Mouse (Mus musculus): ENCODE measurements around the gene Dlec1. TPM values are rescaled to one million over a fixed set of nuclear protein-coding genes. Genes with fewer than 3 reads are reported as not detected.

The Dlec1 gene
- polyA plus RNA-seq, 1 experiment from 2014 or later = not detected

DNA sequence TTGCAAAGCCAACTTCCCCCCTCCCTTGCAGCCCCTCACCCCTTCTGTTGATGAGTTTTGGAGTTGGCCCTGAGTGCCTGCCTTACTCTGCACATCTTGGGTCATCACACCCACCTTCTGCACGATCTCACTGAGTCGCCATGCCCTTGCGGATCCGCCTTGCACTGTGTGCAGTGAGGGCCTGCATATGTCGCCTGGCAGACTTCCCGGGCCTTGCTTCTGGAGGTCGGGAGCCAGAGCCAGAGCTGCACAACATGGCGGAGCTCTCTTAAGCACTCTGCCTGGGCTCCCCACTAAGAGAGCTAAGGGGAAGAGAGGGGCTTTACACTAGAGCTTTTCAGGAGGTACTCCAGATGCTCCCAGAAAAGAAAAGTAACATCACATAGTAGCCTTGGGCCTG lies 42.4 kb downstream of the Dlec1 start:
- Histone ChIP-seq H3K4me3 (replicated peaks) (no peak overlapping the region), H3K4me1 (replicated peaks) (no peaks in the 10 kb centered on the region), H3K4me2 (no peak overlapping the region), H3K27me3 (no peaks in the 10 kb centered on the region), H3K36me3 (replicated peaks) (no peaks in the 10 kb centered on the region), H3K9ac (no peak overlapping the region), H3K9me3 (replicated peaks) (no peaks in the 10 kb centered on the region), H3K27ac (replicated peaks) (no peak overlapping the region)
- 64% methylated on average over 8 of the region's 8 CpGs for WGBS (ENCODE audit: insufficient replicate concordance)
- ATAC-seq (ENCODE audit: insufficient read depth) = no peak

- 55% methylated on average over 10 of the region's 10 CpGs for WGBS (ENCODE audit: insufficient replicate concordance)
- Histone ChIP-seq H3K36me3 (replicated peaks) (no peaks in the 10 kb centered on the region), H3K9me3 (replicated peaks) (no peaks in the 10 kb centered on the region), H3K27me3 (no peaks in the 10 kb centered on the region), H3K27ac (replicated peaks) (no peak overlapping the region), H3K4me2 (no peak overlapping the region), H3K4me1 (replicated peaks) (no peaks in the 10 kb centered on the region), H3K4me3 (replicated peaks) (no peak overlapping the region), H3K9ac (no peak overlapping the region)
- no peak for ATAC-seq (ENCODE audit: insufficient read depth)
Measured at GRCm38 (mm10) chr9:119145137-119145536, 42.9 kb downstream of the Dlec1 start.

DNA sequence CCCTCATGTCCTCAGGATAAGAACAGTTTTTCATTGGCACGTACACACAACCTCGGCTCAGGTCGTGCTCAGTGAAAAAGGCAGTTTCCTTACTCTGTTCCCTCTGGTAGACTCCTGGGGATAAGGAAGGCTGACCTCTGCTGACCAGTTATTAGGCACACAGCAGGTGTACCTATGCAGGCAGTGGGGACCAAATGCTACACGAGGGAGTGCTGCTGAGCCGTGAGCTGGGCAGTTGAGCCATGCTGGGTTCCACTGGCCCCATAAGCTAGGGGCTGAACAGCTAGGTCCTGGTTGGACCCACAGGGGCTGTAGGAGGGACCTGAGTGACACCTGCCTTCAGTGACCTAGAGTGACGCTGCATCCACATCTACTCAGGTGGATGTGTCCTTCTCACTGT lies 43.4 kb downstream of the Dlec1 start:
- 64% methylated on average over 6 of the region's 6 CpGs for WGBS (ENCODE audit: insufficient replicate concordance)
- no peak overlapping the region for H3K9ac ChIP-seq
- no peak overlapping the region for H3K4me3 ChIP-seq (replicated peaks)
- no peak for ATAC-seq (ENCODE audit: insufficient read depth)
- H3K9me3 ChIP-seq (replicated peaks) = no peaks in the 10 kb centered on the region
- H3K4me2 ChIP-seq = no peak overlapping the region
- H3K27ac ChIP-seq (replicated peaks) = no peak overlapping the region
- no peaks in the 10 kb centered on the region for H3K4me1 ChIP-seq (replicated peaks)
- no peaks in the 10 kb centered on the region for H3K36me3 ChIP-seq (replicated peaks)
- H3K27me3 ChIP-seq = no peaks in the 10 kb centered on the region

DNA sequence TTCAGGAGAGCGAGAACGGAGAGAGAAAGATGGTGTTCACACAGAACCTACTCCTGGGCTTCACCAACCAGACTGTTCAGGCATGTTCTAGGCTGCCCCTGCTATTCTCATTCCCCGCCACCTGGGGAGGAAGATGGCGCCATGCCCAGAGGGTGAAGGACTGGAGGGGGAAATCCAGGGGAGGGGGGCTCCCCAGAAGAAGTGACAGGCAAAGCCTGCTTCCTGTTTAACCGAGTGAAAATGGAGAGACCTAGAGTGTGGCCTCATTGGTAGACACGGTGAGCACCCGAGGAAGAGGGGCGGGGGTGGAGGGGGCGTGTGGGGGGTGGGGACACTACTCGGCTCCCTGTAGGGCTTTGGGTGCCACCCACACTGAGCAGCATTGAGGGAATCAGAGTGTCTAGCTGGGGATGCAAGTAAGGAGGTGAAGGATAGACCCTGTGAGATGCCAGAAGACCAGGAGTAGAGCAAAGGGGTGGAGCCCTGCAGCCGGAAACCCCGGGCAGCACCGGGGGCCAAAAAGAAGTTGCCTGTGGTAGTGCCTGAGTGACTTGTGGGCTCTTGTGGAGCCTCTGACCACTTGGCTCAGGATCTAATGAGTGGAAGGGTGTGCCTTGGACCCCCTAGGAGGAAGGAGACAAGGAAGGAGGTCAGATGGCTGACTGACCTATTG lies 44.0 kb downstream of the Dlec1 start:
- Histone ChIP-seq H3K4me2 (no peak overlapping the region), H3K27me3 (no peaks in the 10 kb centered on the region), H3K9me3 (replicated peaks) (no peaks in the 10 kb centered on the region), H3K9ac (no peak overlapping the region), H3K36me3 (replicated peaks) (no peaks in the 10 kb centered on the region), H3K4me1 (replicated peaks) (no peaks in the 10 kb centered on the region), H3K27ac (replicated peaks) (no peak overlapping the region), H3K4me3 (replicated peaks) (no peak overlapping the region)
- no peak for ATAC-seq (ENCODE audit: insufficient read depth)
- 56% methylated on average over 13 of the region's 13 CpGs for WGBS (ENCODE audit: insufficient replicate concordance)

DNA sequence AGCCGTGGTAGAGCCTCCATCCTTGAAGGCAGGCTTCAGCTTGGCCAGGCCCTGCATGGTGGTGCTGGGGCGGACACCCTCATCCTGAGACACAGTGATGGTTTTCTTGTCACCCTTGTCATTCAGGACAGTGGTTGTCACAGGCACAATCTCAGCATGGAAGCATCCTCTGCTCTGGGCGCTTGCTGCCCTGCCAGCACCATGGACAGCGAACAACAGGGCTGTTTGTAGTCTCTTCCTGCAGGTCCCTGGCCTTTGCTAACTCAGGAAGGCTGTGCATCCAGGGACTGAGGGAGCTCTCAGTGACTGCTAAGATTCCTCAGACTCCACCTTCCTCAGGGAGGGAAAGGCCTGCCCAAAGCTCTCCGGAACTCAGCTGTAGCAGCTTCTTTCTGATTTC lies 47.3 kb downstream of the Dlec1 start:
- H3K4me3 ChIP-seq (replicated peaks) = no peak overlapping the region
- 27% methylated on average over 5 of the region's 5 CpGs for WGBS (ENCODE audit: insufficient replicate concordance)
- H3K4me2 ChIP-seq = no peak overlapping the region
- no peaks in the 10 kb centered on the region for H3K36me3 ChIP-seq (replicated peaks)
- H3K9ac ChIP-seq = no peak overlapping the region
- no peak for ATAC-seq (ENCODE audit: insufficient read depth)
- no peaks in the 10 kb centered on the region for H3K4me1 ChIP-seq (replicated peaks)
- no peaks in the 10 kb centered on the region for H3K9me3 ChIP-seq (replicated peaks)
- no peaks in the 10 kb centered on the region for H3K27me3 ChIP-seq
- no peak overlapping the region for H3K27ac ChIP-seq (replicated peaks)

DNA sequence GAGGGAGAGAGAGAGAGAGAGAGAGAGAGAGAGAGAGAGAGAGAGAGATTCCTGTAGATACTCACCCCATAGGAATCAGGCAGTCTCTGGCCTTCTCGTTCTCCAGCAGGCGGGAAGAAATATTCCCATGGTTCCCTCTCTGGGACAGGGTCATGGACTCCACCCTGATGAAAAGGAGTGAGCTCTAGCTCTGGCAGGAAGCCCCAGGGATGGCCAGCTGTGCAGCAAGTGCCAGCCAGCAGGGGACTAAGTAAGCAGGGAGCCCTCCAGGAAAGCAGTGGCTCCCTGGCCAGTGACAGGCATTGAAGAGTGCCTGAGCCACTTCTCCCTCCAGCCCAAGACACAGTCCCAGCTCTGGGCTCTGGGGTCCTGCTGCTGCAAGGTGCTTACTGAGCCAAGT lies 49.5 kb downstream of the Dlec1 start:
- ATAC-seq (ENCODE audit: insufficient read depth) = no peak
- H3K4me2 ChIP-seq = no peak overlapping the region
- H3K4me1 ChIP-seq (replicated peaks) = peaks cover 2% of the 10 kb centered on the region; the same call in 1 of the 2 replicates
- no peak overlapping the region for H3K9ac ChIP-seq
- H3K36me3 ChIP-seq (replicated peaks) = no peaks in the 10 kb centered on the region
- H3K4me3 ChIP-seq (replicated peaks) = no peak overlapping the region
- H3K9me3 ChIP-seq (replicated peaks) = no peaks in the 10 kb centered on the region
- H3K27ac ChIP-seq (replicated peaks) = no peak overlapping the region
- WGBS (ENCODE audit: insufficient replicate concordance) = 64% methylated on average over 2 of the region's 2 CpGs
- peaks cover 18% of the 10 kb centered on the region for H3K27me3 ChIP-seq

DNA sequence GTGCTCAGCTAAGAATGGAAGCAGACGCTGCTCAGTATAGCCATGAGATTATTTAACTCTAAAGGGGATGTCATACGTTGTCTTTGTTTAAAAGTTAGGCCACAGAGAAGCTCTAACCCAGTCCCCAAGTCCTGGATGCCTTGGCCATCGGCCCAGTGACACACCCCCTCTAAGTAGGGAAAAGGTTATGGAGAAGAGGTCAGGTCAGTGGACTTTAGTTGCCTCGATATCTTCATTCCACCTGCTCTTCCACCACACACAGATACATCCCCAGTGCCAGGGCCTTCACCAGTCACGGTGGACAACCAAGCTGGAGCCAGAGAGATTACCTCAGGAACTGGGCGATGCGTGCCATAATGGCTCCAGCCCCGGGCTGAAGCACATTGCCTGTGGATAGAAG lies 53.1 kb downstream of the Dlec1 start:
- Histone ChIP-seq H3K27ac (replicated peaks) (no peak overlapping the region), H3K4me1 (replicated peaks) (peaks cover 7% of the 10 kb centered on the region), H3K9ac (no peak overlapping the region), H3K4me2 (peak overlapping the region; percentile 61), H3K27me3 (peaks cover 33% of the 10 kb centered on the region), H3K9me3 (replicated peaks) (no peaks in the 10 kb centered on the region), H3K36me3 (replicated peaks) (no peaks in the 10 kb centered on the region), H3K4me3 (replicated peaks) (no peak overlapping the region)
- WGBS (ENCODE audit: insufficient replicate concordance) = 60% methylated on average over 8 of the region's 8 CpGs
- 0 out of 2 replicates have a peak, but pooled peaks have one; percentile 14 for ATAC-seq (ENCODE audit: insufficient read depth)

DNA sequence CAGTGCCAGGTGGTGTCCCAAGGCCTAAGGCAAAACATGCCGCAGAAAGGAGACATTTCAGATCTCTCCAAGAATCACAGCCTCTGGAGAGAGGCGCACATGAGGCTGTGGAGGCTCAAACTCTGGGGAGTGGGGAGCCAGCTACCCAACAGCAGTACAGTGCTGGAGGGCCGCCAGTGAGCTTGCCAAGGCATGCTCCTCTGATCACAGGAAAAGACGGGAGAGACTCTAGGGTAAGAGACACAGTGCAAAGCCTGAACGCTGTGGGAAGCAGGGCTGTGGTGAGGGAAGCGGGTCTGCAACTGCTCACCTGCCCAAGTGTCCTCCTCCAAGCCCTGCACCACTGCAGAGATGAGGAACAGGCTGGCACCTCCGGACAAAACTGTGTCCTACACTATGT lies 53.5 kb downstream of the Dlec1 start:
- H3K27me3 ChIP-seq = peaks cover 33% of the 10 kb centered on the region
- H3K27ac ChIP-seq (replicated peaks) = no peak overlapping the region
- H3K4me2 ChIP-seq = peak overlapping the region; percentile 61
- no peaks in the 10 kb centered on the region for H3K9me3 ChIP-seq (replicated peaks)
- H3K4me1 ChIP-seq (replicated peaks) = peaks cover 7% of the 10 kb centered on the region
- WGBS (ENCODE audit: insufficient replicate concordance) = 35% methylated on average over 7 of the region's 7 CpGs
- H3K9ac ChIP-seq = no peak overlapping the region
- peak overlapping the region; percentile 52; the same call in 1 of the 2 replicates for H3K4me3 ChIP-seq (replicated peaks)
- H3K36me3 ChIP-seq (replicated peaks) = no peaks in the 10 kb centered on the region
- no peak for ATAC-seq (ENCODE audit: insufficient read depth)

- no peaks in the 10 kb centered on the region for H3K36me3 ChIP-seq (replicated peaks)
- WGBS (ENCODE audit: insufficient replicate concordance) = 2% methylated on average over 65 of the region's 65 CpGs
- H3K9me3 ChIP-seq (replicated peaks) = no peaks in the 10 kb centered on the region
- no peak within 1 kb of the TSS for H3K27ac ChIP-seq (replicated peaks)
- peak within 1 kb of the TSS; percentile 61 for H3K4me2 ChIP-seq
- H3K4me3 ChIP-seq (replicated peaks) = peak within 1 kb of the TSS; percentile 52
- peaks cover 10% of the 10 kb centered on the region for H3K4me1 ChIP-seq (replicated peaks)
- peaks cover 33% of the 10 kb centered on the region for H3K27me3 ChIP-seq
- no peak within 1 kb of the TSS; the same call in 1 of the 2 replicates for H3K9ac ChIP-seq
- ATAC-seq (ENCODE audit: insufficient read depth) = peak; percentile 59
Measured at GRCm38 (mm10) chr9:119156278-119157201, 54.3 kb downstream of the Dlec1 start, which contains the start of gene Acaa1b. Acaa1b (minus strand) TSS chr9:119157093.

GRCm38 (mm10) chr9:119158861-119159260 lies 56.6 kb downstream of the Dlec1 start, which contains the start of gene Gm47289:
Gm47289 (plus strand) TSS chr9:119159161.
- H3K27me3 ChIP-seq = peaks cover 33% of the 10 kb centered on the region

DNA sequence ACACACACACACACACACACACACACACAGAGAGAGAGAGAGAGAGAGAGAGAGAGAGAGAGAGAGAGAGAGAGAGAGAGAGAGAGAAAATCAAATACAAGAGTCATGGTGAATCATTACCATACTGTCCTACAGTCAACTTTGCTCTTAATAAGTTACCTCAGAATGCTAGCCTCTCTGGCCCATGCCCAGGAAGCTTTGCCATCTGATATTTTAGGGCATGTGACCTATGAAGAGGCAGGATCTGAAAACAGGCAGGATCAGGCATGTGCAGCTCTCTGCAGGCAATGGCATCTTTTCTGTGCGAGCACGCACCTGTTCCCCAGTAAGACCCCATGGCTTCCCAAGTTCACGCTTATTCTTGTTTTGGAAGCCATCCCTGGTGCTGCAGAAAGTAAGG lies 58.4 kb downstream of the Dlec1 start:
- peak; percentile 28; the same call in 1 of the 2 replicates for ATAC-seq (ENCODE audit: insufficient read depth)
- 69% methylated on average over 3 of the region's 3 CpGs for WGBS (ENCODE audit: insufficient replicate concordance)
- Histone ChIP-seq H3K9ac (no peak overlapping the region), H3K27me3 (peaks cover 26% of the 10 kb centered on the region), H3K4me3 (replicated peaks) (no peak overlapping the region), H3K27ac (replicated peaks) (no peak overlapping the region), H3K36me3 (replicated peaks) (no peaks in the 10 kb centered on the region), H3K4me1 (replicated peaks) (peaks cover 7% of the 10 kb centered on the region), H3K9me3 (replicated peaks) (no peaks in the 10 kb centered on the region), H3K4me2 (no peak overlapping the region)

More at GRCm38 (mm10) chr9:119158861-119159260, 56.6 kb downstream of the Dlec1 start, which contains the start of gene Gm47289:
- H3K4me1 ChIP-seq (replicated peaks) = peaks cover 10% of the 10 kb centered on the region
- H3K36me3 ChIP-seq (replicated peaks) = no peaks in the 10 kb centered on the region
- H3K4me2 ChIP-seq = no peak within 1 kb of the TSS
- WGBS (ENCODE audit: insufficient replicate concordance) = 28% methylated on average over 4 of the region's 4 CpGs
- no peak within 1 kb of the TSS for H3K27ac ChIP-seq (replicated peaks)
- no peak within 1 kb of the TSS for H3K4me3 ChIP-seq (replicated peaks)
- no peak within 1 kb of the TSS for H3K9ac ChIP-seq
- ATAC-seq (ENCODE audit: insufficient read depth) = no peak
- no peaks in the 10 kb centered on the region for H3K9me3 ChIP-seq (replicated peaks)

Data from liver, embryonic 15.5 days (tissue).